Mouse (Mus musculus): Measurements from ENCODE around the gene Arrdc3. TPM values are rescaled to one million over a fixed set of nuclear protein-coding genes. Genes with fewer than 3 reads are reported as not detected.

Arrdc3 gene
- polyA plus RNA-seq (2015; fragmentation: Nextera tagmentation; extraction: Ambion mirVana): 47.6 and 57.8 TPM in 2 replicates

GRCm38 (mm10) chr13:80883190-80883589 is at the start of gene Arrdc3:
Gene Arrdc3, plus strand, starts transcription at chr13:80883384.
- WGBS: under 1% methylated on average over 31 of the region's 31 CpGs

GRCm38 (mm10) chr13:80862215-80862614 is 21.0 kb upstream of the Arrdc3 start:
- Histone ChIP-seq H3K4me2 (no peak overlapping the region), H3K4me3 (no peak overlapping the region), H3K27ac (no peak overlapping the region), H3K27me3 (replicated peaks) (no peaks in the 10 kb centered on the region), H3K4me1 (no peaks in the 10 kb centered on the region), H3K9me3 (no peaks in the 10 kb centered on the region), H3K9ac (no peak overlapping the region), H3K36me3 (replicated peaks) (no peaks in the 10 kb centered on the region)
- 9% methylated on average over 5 of the region's 5 CpGs for WGBS
- peak; percentile 86; the same call in 1 of the 2 replicates for ATAC-seq (replicated peaks)

More at GRCm38 (mm10) chr13:80883190-80883589, at the start of gene Arrdc3:
- Histone ChIP-seq H3K27ac (peak within 1 kb of the TSS; percentile 100), H3K9ac (peak within 1 kb of the TSS; percentile 100), H3K36me3 (replicated peaks) (no peaks in the 10 kb centered on the region; the same call in 1 of the 2 replicates), H3K4me1 (peaks cover 14% of the 10 kb centered on the region), H3K4me2 (peak within 1 kb of the TSS; percentile 62), H3K27me3 (replicated peaks) (no peaks in the 10 kb centered on the region), H3K4me3 (peak within 1 kb of the TSS; percentile 94), H3K9me3 (no peaks in the 10 kb centered on the region)
- peak; percentile 62 for ATAC-seq (replicated peaks)

- ATAC-seq (replicated peaks): no peak
- no peak overlapping the region for H3K4me2 ChIP-seq
- H3K27me3 ChIP-seq (replicated peaks): no peaks in the 10 kb centered on the region
Observed at GRCm38 (mm10) chr13:80864195-80864594, 19.0 kb upstream of the Arrdc3 start.

GRCm38 (mm10) chr13:80875126-80875525 is 8.1 kb upstream of the Arrdc3 start:
- no peak for ATAC-seq (replicated peaks)
- Histone ChIP-seq H3K9ac (no peak overlapping the region), H3K4me3 (no peak overlapping the region), H3K9me3 (no peaks in the 10 kb centered on the region), H3K4me2 (no peak overlapping the region), H3K27me3 (replicated peaks) (no peaks in the 10 kb centered on the region), H3K4me1 (no peaks in the 10 kb centered on the region), H3K36me3 (replicated peaks) (no peaks in the 10 kb centered on the region), H3K27ac (no peak overlapping the region)
- WGBS: 85% methylated on average over 5 of the region's 5 CpGs

More at GRCm38 (mm10) chr13:80864195-80864594, 19.0 kb upstream of the Arrdc3 start:
- Histone ChIP-seq H3K9ac (no peak overlapping the region), H3K9me3 (no peaks in the 10 kb centered on the region), H3K4me3 (no peak overlapping the region), H3K36me3 (replicated peaks) (no peaks in the 10 kb centered on the region), H3K27ac (no peak overlapping the region), H3K4me1 (no peaks in the 10 kb centered on the region)
- WGBS: 92% methylated on average over 3 of the region's 3 CpGs

- Histone ChIP-seq H3K27me3 (replicated peaks) (no peaks in the 10 kb centered on the region), H3K27ac (no peak overlapping the region), H3K9me3 (no peaks in the 10 kb centered on the region), H3K36me3 (replicated peaks) (no peaks in the 10 kb centered on the region), H3K4me2 (no peak overlapping the region), H3K9ac (no peak overlapping the region), H3K4me3 (no peak overlapping the region), H3K4me1 (peaks cover 4% of the 10 kb centered on the region; the same call in 1 of the 2 replicates)
- ATAC-seq (replicated peaks): no peak
- WGBS: 84% methylated on average over 4 of the region's 4 CpGs
Observed at GRCm38 (mm10) chr13:80880756-80881155, 2.4 kb upstream of the Arrdc3 start.

- no peaks in the 10 kb centered on the region for H3K36me3 ChIP-seq (replicated peaks)
- H3K4me1 ChIP-seq: peaks cover 6% of the 10 kb centered on the region
- H3K4me2 ChIP-seq: peak overlapping the region; percentile 62
- H3K9me3 ChIP-seq: no peaks in the 10 kb centered on the region
- ATAC-seq (replicated peaks): no peak
- peak overlapping the region; percentile 100 for H3K27ac ChIP-seq
- peak overlapping the region; percentile 94 for H3K4me3 ChIP-seq
- H3K27me3 ChIP-seq (replicated peaks): no peaks in the 10 kb centered on the region
- peak overlapping the region; percentile 100; the same call in 1 of the 2 replicates for H3K9ac ChIP-seq
- WGBS: 22% methylated on average over 6 of the region's 6 CpGs
Observed at GRCm38 (mm10) chr13:80881722-80882500, 1.3 kb upstream of the Arrdc3 start.

GRCm38 (mm10) chr13:80882716-80883135 is 458 bp upstream of the Arrdc3 start:
- H3K27ac ChIP-seq: peak overlapping the region; percentile 100
- no peaks in the 10 kb centered on the region for H3K36me3 ChIP-seq (replicated peaks)
- peak overlapping the region; percentile 94 for H3K4me3 ChIP-seq
- H3K9ac ChIP-seq: peak overlapping the region; percentile 100
- WGBS: 0% methylated on average over 23 of the region's 23 CpGs
- H3K9me3 ChIP-seq: no peaks in the 10 kb centered on the region
- H3K27me3 ChIP-seq (replicated peaks): no peaks in the 10 kb centered on the region
- peak; percentile 48 for ATAC-seq (replicated peaks)
- peaks cover 9% of the 10 kb centered on the region for H3K4me1 ChIP-seq
- H3K4me2 ChIP-seq: peak overlapping the region; percentile 62

GRCm38 (mm10) chr13:80883649-80884376 is 629 bp downstream of the Arrdc3 start:
- H3K4me3 ChIP-seq: peak overlapping the region; percentile 94
- H3K36me3 ChIP-seq (replicated peaks): no peaks in the 10 kb centered on the region; the same call in 1 of the 2 replicates
- WGBS: under 1% methylated on average over 23 of the region's 23 CpGs
- peak overlapping the region; percentile 62 for H3K4me2 ChIP-seq
- H3K27me3 ChIP-seq (replicated peaks): no peaks in the 10 kb centered on the region
- peak overlapping the region; percentile 100 for H3K27ac ChIP-seq
- H3K9ac ChIP-seq: peak overlapping the region; percentile 100
- H3K9me3 ChIP-seq: no peaks in the 10 kb centered on the region
- peaks cover 14% of the 10 kb centered on the region for H3K4me1 ChIP-seq
- ATAC-seq (replicated peaks): no peak

GRCm38 (mm10) chr13:80884377-80884983 is 1.3 kb downstream of the Arrdc3 start:
- H3K36me3 ChIP-seq (replicated peaks): no peaks in the 10 kb centered on the region; the same call in 1 of the 2 replicates
- H3K4me3 ChIP-seq: peak overlapping the region; percentile 94
- no peaks in the 10 kb centered on the region for H3K9me3 ChIP-seq
- H3K27ac ChIP-seq: peak overlapping the region; percentile 100
- peak overlapping the region; percentile 100 for H3K9ac ChIP-seq
- WGBS: under 1% methylated on average over 15 of the region's 15 CpGs
- H3K4me2 ChIP-seq: peak overlapping the region; percentile 62
- H3K4me1 ChIP-seq: peaks cover 14% of the 10 kb centered on the region
- peak; percentile 35 for ATAC-seq (replicated peaks)
- H3K27me3 ChIP-seq (replicated peaks): no peaks in the 10 kb centered on the region

- peak; percentile 94 for ATAC-seq (replicated peaks)
- under 1% methylated on average over 47 of the region's 47 CpGs for WGBS
Observed at GRCm38 (mm10) chr13:80885103-80885833, 2.1 kb downstream of the Arrdc3 start.

GRCm38 (mm10) chr13:80885834-80886663 is 2.9 kb downstream of the Arrdc3 start:
- Histone ChIP-seq H3K4me2 (peak overlapping the region; percentile 62), H3K9ac (peak overlapping the region; percentile 100), H3K27ac (peak overlapping the region; percentile 100), H3K4me1 (peaks cover 14% of the 10 kb centered on the region), H3K9me3 (no peaks in the 10 kb centered on the region), H3K27me3 (replicated peaks) (no peaks in the 10 kb centered on the region), H3K36me3 (replicated peaks) (peaks cover 12% of the 10 kb centered on the region), H3K4me3 (peak overlapping the region; percentile 94)
- peak; percentile 94 for ATAC-seq (replicated peaks)
- under 1% methylated on average over 69 of the region's 72 CpGs for WGBS

More at GRCm38 (mm10) chr13:80885103-80885833, 2.1 kb downstream of the Arrdc3 start:
- Histone ChIP-seq H3K27ac (peak overlapping the region; percentile 100), H3K27me3 (replicated peaks) (no peaks in the 10 kb centered on the region), H3K9ac (peak overlapping the region; percentile 100), H3K4me2 (peak overlapping the region; percentile 62), H3K4me3 (peak overlapping the region; percentile 94), H3K4me1 (peaks cover 14% of the 10 kb centered on the region), H3K9me3 (no peaks in the 10 kb centered on the region), H3K36me3 (replicated peaks) (peaks cover 4% of the 10 kb centered on the region)

All from midbrain, embryonic 15.5 days (tissue).